Mouse (Mus musculus) cerebellum, postnatal 25 days (tissue): Measurements from ENCODE around the gene Kcnj13.
A peak's percentile ranks its signal among the peaks of the same experiment; 100 is the strongest.

Source experiments
- DNase-seq, 2 experiments: peaks; one replicate each; pipeline ENCODE4 v3.0.0; 2021; ENCODE audit warnings: mixed read lengths in 2 of 2

Gene Kcnj13

DNA sequence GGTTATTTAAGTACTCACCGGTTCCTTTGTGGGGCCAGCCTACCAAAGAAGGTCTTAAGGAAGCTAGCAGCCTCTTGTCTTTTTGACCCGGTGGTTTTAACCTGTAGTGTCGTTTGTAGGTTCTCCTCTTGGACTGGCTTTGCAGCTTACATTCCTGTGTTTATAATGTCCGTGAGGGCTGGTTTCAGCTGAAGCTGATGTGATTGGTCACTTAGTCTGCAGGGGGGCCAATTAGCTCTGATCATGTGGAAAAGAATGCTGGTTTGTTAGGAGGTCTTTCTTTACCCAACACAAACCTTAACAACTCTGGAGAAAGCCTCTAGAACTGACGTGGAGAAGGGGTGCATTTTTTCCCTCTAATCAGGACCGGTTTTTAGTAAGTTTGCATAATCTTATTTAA, at the start of gene Kcnj13:
Gene Kcnj13 (minus strand): TSS at position 136 of the 400 bp plus-strand sequence.
- no peak for DNase-seq

DNA sequence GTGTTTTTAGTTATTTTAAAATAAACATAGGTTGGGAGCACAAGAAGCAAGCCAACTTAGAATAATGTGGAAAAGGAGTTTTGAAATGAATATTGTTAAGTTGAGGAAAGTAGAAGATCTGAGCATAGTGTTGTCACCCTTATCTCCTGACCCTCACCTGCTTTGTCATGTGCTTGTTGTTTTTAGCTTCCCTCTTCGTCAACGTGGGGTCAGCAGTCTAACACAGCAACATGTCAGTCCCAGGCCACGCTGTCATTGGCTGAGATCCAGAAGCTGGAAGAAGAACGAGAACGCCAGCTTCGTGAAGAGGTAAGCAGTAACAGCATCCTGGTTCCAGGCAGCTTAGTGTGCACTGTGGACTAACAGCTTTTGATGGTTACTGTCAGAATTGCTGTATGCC, 42.1 kb upstream of the Kcnj13 start:
- DNase-seq = no peak

DNA sequence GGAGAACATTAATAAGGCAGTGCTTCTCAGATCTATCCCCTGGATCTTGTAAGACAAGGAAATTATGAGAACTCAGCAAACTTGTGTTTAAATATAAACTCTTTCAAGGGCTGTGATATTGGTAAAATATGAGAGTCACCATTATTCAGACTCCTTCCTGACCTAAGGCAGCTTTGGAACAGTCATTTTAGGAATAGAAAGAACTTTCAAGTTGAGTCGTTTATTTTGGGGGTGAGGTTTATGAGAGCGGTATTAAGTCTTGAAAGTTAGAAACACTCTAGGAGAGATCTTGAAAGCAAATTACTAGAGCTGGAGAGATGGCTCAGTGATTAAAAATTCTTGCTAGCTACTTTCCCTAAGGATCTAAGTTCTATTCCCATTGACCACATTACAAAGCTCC, 40.6 kb upstream of the Kcnj13 start:
- DNase-seq = no peak

DNA sequence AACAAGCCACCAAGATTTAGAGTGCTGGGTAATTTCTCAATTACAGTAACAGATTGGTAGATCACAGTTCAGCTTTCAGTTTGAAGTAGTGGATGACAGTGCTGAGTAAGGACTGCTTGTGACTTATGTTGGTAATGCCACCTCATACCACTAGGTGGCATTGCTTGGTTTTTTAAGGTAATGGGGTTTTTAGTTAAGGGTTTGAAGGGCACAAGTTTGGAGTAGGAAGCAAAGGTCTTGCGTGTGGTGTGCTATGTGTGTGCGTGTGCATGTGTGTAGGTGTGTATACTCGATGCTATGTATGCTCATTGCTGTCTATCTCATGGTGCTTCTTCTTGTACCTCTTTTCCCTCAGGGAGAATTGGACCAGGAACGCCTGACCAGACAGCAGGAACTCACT, 24.2 kb upstream of the Kcnj13 start:
- DNase-seq = peak in 1 of 2 experiments; percentile 27

DNA sequence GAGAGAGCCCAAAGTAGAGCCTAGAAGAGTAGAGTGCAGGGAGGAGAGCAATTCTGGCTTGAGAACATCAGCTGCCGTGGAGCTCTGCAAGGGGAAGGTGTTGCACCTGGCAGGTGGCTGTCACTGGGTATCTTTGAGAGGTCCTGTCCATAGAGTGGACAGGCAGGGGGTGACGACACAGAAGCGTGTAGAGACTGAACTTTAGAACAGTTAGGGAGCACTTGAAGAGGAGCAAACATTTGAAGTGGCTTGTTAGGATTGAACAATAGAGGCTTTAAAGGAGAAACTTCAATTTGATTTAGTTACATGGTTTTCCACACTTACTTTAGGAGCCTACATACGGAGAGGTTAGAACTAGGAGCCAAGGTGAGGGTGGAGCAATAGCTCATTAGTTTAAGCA, 14.9 kb upstream of the Kcnj13 start:
- DNase-seq = no peak

DNA sequence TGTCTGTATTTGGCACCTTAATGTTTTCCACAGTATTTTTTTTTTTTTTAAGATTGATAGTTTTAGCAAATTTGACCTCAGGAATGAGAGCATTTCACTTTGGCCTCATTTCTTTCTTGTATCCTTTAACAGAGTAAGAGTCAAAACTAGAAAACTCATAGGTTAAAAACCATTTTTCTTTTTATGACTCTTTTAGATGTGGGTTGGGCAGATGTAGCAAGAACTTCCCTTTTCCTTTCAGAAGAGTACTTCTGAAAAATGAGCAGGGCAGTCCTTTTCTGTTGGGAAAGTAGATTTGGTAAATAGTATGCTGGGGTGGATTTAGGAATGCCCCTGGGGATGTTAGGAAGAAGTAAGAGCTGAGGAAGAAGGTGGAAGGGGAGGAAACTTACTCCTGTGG, 11.5 kb upstream of the Kcnj13 start:
- DNase-seq = no peak

DNA sequence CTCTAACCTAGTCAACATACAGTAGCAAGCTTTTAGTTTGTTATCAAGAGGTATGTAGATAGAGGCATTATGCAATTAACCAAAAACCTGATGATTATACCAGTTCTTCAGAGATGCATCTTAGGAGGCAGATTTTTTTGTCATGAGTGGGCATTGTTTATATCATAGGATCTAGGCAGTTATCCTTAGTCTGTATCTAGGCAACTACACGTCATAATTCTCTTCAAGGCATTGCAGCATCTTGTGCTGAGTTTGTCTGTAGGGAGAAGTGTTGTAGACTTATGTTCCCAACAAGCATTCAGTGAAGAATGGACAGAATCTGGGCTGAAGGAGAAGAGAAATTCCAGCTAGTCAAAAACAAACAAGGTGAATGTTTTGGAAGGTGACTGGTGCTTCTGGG, 10.2 kb upstream of the Kcnj13 start:
- DNase-seq = no peak

DNA sequence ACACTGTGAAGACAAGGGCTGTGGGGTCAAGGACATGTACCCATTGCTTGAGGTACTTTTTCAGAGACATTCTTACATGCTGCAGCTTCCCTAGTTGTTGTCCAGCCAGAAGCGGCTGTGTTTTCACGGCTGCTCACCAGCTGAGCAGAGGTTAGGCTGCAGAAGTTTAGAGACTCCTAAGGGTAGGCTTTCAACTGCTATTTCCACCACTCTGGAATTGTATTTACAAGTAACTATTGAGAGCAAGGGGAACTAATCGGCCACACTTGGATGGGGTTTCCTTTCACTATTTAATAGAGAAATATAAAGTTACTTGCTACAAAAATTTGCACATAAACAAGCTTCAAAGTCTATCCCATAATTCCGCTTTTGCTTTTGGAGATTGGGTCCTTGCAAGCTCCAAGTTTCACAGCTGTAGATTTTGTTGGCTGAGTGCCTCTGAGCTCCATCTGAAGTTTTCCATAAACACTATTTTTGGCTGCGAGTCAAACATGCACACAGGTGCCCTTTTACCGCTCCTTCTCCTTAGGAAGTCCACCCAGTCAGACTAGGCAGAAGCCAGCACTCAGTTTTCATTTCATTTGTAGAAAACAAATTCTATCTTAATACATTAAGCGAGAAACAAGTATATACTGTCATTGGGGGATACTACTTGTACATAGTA, 2.5 kb upstream of the Kcnj13 start:
- DNase-seq = peak in 1 of 2 experiments; percentile 17

DNA sequence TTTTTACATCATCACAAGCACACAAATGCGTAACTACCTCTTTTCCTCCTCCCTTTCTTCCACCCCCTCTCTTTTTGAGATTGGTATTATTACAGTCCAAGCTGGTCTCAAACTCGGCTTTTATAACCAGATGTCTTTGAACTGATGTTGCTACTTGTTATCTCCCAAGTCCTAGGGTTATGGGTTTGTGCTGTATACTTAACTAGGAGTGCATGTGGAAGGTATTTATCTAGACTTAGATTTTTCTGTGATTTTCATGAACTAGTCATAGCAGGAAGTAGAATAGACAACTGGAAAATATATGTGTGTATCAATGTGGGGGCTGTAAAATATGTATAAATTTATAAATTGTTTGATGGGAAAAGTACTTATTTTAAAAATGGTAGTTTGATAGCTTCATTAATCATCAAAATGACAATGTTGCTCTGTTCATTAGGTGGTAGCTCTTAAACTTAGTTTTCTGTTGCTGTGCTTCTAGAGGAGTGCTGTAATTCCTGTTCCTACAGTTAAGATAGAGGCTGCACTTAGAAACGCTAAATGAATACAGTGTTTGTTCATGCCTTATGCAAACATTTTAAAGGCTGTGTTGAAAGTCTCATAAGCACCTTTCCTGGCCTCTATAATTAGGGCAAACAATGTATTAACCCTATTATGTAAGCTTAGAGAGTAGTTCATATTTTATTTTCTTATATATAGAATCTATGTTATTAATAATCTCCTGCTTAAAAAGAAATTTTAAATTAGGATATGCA, 909 bp downstream of the Kcnj13 start:
- DNase-seq = no peak

DNA sequence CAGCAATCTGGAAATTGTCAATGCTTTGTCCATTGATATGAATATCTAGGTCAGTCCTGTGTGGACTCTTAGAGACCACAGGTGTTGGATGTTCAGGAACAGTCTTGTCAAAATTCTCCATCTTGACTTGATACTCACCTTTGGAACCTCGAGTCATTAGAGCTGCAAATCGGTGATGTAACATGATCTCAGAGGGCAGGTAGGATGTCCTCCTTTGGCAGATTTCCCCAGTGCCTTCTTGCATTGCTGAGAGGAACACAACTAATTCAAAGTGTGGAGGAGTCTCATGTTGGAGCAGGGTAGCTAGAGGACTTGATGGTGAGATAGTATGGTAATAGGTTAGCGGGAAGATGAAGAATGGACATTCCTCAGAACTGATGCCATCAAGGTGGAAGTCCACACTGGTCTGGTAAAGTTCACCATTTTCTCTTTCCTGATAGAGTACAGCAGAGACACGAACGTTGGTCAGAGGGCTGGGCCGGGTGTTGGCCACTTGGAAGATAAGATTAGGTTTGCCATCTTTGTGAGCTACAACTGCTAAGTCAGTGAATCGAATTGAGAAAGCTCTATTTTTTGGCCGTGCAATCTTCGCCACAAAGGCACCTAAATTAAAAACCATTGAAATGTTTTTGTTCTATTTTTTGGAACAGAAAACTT, 8.0 kb downstream of the Kcnj13 start:
- no peak for DNase-seq

DNA sequence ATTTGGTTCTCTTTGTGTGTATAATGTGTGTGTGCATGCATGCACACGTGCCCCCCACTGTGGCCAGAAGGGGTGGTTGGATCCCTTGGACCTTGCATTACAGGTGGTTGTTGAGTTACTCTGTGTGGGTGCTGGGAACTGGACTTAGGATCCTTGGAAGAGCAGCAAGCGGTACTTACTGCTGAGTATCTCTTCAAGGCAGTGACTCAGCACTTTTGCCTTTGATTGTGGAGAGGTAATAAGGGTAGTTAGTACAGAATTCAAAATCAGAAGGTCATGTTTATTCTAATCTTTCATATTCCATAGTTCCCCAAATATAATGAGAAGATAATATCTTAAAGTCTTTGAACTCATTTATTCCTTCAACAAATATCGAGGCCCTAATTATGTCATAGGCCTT, 13.4 kb downstream of the Kcnj13 start:
- DNase-seq = no peak

DNA sequence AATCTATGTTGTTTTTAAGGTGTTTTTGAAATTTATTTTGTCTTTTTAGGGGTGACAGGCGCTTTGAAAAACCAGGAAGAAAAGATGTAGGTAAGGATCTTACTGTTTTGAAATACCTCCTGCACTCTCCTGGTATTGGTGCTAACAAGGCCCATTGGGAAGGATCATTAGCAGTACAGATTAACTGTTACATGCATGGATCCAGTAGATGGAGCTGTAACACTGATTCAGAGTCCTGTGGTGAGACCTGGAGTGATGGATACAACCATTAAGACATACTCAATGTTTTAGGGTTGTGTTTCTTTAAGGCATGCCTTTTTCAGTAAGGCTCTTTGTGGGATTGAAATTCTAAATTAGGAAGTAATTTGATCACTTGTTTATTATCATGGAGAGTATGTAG, 14.6 kb downstream of the Kcnj13 start:
- DNase-seq = no peak

DNA sequence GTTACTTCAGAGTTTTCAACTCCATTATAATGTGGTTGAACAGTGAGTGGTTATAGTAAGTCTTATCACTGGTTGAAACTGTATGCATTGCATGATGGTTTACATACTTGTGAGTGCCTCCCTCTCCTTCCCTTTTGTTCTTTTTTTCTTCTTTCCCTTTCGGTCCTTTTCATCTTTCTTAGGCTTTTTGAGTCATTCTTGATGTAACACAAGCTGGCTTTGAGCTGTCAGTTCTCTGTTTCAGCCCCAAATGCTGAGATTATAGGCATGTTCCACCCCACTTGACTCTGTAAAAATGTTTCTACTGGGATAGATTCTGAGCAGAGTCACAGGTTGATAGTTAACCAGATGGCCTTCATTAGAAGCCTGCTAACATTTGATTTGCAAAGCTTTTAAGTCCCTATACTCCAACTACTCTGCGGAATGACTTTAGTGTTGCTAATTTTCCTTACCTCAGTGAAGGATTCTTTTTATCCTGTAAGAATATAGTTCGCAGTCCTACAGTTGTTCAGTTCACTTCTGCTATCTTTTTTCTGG, 16.4 kb downstream of the Kcnj13 start:
- DNase-seq = no peak

DNA sequence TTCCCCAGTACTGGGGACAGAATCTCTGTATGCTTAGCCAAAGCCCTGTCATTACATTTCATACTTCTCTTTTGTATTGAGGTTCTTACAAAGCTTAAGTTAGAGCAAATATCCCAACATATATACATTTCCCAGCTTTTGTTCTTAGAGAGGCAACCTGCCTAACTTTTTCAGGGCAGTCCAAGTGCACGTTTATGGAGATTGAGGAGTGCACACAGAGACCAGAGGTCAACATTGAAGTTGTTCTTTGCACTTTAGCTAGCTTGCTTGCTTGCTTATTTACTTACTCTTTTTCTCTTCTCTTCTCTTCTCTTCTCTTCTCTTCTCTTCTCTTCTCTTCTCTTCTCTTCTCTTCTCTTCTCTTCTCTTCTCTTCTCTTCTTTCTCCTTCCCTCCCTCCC, 34.3 kb downstream of the Kcnj13 start:
- no peak for DNase-seq

DNA sequence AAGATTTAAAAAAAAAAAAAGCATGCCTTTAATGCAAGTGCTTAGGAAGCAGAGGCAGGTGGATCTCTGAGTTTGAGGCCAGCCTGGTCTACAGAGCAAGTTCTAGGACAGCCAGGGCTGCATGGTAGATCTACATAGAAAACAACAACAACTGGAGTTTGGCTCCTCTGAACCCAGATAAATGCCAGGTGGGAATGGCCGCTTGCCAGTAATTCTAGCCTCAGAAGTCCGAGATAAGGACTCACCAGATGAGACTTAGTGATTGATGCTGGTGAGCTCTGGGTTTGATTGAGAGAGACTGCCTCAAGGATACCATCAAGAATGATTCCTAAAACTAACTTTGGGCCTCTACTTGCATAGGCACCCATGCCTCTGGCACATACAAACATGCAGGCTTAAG, 44.0 kb downstream of the Kcnj13 start:
- peak in 1 of 2 experiments; percentile 29 for DNase-seq
